Mouse (Mus musculus): ENCODE data around the gene Prss50.

DNA sequence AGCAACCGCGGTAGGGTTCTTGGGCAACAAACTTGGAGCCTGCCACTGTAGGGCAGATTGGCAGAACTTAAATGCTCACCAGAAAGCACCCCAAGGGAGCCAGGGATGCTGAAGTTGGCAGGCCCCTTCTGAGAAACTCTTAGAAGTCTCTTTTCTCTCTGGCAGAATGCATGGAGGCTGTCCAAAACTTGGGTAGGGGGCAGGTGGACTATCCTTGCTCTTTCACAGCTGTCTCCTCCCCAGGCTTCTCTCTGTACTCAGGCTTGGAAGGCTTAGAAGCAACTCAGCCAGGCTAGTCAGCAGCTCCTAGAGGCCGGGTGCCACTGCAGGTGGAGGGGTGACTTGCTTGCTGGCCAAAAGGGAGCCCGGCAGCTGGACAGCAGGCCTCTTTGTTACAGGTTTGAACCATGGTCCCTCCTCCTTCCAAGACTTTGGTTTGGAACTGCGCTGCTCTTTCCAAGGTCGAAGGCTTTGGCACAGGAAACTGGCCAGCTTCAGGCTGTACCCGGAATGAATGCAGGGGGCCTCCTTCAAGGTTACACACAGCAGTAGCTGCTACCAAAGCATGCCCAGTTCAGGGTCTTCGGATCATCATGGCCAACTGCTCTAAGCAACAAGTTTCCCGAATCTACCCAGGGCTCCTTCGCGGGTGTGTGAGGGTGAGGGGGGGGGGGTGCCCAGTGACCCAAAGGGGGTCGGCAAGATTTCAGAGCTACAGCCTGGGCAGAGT is 21.6 kb downstream of the Prss50 start, which contains the start of gene Als2cl:
- no peak for TF ChIP-seq CTCF (IDR thresholded peaks at IDR 0.05; ENCODE audit: borderline replicate concordance, insufficient read depth, low read depth, low read length)
- no peak for TF ChIP-seq POLR2A (IDR thresholded peaks at IDR 0.05; ENCODE audit: borderline replicate concordance, insufficient read depth, low read length)

Measured in cerebellum, adult 2 months (tissue).